Mouse (Mus musculus) megakaryocyte progenitor cell, adult 5-6 weeks (primary cell): Measurements from ENCODE around the gene Elk3. TPM values are rescaled to one million over a fixed set of nuclear protein-coding genes. Genes with fewer than 3 reads are reported as not detected.
"Not testable (repeated sequence)": the region's sequence is repeated elsewhere in the genome, so short reads cannot be mapped to it uniquely, and the experiment has no call there.

Experiments used
- ATAC-seq: replicated peaks from 2 replicates; pipeline ENCODE4 v1.8.0; 2016; ENCODE audit warnings: mild to moderate bottlenecking, moderate TSS enrichment, inconsistent platforms; ENCODE audit not compliant: poor library complexity
- total RNA-seq, 2 experiments: library from RNA; stranded (forward) in 1 of 2; stranded (reverse) in 1 of 2; fragments of 157-497, 149-512 nt in 1 of 2; fragments of 200-1000 nt in 1 of 2; gene quantifications; 2 replicates each; pipeline versions ENCODE4 v1.2.3 to v1.2.4; 2015 to 2017

Elk3 gene
- total RNA-seq (2015) (27.0 and 28.4 TPM in 2 replicates), total RNA-seq (2017) (15.9 and 17.6 TPM in 2 replicates)

DNA sequence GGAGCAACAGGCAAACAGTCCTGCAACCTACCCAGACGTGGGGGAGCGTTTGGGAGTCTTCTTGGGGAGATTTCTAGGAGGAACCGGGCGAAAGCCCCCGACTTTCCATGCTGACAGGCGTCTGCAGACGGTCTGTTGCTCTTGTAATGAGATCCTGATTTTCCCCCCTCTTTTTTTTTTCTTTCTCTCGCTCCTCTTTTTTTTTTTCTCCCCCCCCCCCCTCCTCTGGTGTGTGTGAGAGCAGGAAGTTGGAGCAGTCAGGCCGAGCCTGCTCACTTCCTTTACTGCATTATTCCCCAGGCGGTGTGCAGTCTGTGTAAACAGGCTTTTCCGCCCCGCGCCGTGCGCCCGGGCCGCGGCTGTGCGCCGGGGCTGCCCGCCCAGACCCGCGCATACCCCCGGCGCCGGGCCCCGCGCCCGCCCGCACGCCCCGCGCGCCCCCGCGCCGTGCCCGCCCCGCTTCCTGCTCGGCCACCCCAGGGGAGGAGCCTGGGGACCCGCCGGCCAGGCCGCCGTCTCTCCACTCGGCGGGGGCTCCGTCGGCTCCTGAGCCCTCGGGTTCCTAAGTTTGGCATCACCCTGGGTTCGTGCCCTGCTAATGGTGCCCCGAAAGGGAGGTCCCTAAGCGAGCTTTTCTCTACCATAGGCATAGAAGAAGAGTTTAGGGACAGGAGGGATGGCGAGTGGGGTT, at the start of gene Elk3:
Gene Elk3, minus strand, starts transcription at position 415 of the 691 bp plus-strand sequence.
- ATAC-seq = peak; percentile 61

DNA sequence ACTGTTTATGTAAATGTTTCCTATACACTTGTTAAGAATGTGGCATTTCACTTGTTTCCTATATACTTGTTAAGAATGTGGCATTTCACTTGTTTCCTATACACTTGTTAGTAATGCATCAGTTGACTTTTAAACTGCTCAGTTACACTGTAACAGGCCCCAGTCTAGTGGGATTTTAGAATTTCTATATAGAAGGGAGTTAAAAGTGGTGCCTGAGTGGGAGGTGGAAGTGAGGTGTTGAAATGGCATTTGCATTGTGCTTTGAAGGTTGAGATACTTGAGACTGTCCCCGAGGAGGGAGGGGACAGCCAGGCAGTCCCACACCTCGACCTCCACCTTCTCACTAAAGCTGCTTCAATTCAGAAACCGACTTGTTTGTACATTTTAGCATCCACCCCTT, 49.7 kb upstream of the Elk3 start:
- ATAC-seq = no peak

DNA sequence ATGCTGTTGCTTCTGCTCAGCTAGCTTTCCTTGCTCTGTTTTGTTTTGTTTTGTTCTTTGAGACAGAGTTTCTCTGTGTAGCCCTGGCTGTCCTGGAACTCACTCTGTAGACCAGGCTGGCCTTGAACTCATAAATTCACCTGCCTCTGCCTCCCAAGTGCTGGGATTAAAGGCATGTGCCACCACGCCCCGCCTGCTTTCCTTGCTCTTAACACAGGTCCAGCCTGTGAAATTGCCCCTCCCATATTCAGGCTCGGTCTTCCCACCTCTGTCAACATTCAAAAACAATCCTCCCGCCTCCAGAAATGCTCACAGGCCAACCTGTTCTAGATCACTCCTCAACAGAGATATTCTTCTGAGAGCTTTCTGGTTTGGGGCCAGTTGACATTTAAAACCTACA, 49.3 kb upstream of the Elk3 start:
- not testable (repeated sequence) for ATAC-seq

DNA sequence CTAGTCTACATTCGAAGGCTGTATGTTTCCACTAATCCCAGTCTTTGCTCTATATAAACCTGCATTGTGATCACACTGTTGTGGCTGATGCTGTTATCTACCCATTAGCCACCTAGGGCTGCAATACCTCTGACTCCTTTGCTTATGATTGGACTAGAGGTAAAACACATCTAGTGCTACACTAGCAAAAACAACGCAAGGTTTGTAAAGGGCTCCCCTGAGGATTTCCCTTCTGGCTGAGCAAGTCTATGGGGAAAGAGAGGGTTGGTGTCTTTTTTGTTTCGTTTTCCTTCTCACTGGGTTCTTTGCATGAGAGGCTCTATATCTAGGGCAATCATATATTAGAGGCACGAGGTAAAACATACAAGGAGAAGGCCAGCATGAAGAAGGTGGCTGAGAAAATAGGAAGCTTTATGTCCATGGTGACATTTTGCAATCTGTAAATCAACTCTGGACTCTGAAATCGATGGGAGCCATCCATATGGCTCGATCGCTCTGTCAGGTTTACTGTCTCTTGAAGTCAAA, 48.5 kb upstream of the Elk3 start:
- ATAC-seq = no peak

DNA sequence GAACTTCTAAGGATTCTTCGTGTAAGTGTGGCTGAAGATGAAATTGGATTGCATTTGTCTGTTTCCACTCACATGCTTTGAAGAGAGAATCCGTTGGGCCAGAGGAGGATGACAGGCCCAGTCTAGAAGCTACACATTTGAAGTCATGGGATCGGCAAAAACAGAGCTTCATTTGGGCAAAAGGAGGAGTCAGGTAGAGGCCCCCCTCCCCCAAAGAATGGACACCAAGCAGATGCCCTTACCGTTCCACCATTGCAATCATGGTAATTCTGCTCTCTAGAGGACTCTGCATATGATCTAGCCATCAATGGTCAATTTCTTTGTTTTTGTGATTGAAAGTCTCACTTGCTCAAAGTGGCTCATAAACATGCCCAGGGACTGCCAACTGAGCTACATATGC, 47.9 kb upstream of the Elk3 start:
- ATAC-seq = no peak

DNA sequence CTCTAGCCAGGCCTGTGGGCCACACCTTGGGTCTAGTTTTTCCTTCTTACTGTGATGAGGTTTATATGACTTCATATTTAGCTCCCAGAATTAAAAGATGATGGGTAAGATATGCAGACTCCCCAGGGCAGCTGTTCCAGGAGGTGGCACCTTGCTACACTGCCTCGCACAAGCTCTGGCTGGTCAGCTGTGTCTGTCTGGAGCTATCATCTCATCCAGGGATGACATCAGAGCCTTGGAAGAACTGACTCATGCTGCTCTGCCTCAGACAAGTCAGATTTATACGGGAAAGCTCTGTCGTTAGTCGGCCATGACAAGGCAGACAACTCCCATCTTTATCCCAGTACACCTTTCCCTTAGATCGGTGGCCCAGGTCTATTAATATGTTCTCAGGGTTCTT, 46.2 kb upstream of the Elk3 start:
- ATAC-seq = no peak

DNA sequence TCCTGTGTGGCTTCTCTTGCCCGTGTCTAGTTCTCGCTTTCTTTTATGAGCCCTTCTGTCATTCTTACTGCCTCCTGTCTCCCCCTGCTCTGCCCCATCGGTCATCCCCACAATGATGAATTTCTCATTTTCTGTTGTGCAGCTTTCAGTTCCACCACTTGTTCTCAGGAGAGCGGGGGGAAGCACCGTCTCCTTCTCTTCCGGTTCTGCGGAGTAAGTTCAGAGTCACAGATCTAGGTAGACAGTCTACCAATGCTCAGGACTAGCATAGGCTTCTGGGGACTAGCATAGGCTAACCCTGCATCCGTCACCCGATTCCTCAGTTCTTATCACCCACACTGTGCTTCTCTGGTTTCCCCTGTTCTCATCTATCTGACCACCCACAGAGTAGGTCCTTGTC, 45.2 kb upstream of the Elk3 start:
- peak; percentile 23; the same call in 1 of the 2 replicates for ATAC-seq

DNA sequence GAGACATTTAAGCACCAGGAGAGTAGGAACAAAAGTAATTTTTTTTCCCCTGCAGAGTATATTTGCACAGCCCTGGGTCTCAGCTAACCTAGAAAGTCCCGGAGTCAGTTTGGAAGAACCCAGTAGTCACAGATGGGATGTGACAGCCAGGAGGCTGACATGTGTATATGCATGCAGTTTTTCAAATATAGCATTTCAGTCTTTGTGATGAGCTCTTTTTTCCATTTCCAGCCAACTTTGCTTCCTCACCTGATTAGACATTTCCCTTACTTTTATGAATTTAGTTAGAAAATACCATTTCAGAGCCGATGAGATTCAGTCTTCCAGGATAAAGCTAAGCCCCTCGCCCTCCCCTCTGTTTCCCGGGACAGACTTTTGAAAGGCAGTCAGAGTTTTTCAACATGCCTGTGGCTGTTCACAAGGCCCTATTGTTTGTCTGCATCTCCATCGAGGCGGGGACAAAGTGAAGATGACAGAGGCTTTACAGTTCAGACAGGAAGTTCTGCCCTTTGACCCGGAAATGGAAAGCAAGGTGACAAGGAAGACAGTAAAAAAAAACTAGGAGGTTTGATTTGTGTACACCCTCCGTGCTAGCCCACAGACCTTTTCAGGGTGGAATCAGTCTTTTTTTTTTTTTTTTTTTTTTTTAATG, 44.5 kb upstream of the Elk3 start:
- ATAC-seq = no peak

DNA sequence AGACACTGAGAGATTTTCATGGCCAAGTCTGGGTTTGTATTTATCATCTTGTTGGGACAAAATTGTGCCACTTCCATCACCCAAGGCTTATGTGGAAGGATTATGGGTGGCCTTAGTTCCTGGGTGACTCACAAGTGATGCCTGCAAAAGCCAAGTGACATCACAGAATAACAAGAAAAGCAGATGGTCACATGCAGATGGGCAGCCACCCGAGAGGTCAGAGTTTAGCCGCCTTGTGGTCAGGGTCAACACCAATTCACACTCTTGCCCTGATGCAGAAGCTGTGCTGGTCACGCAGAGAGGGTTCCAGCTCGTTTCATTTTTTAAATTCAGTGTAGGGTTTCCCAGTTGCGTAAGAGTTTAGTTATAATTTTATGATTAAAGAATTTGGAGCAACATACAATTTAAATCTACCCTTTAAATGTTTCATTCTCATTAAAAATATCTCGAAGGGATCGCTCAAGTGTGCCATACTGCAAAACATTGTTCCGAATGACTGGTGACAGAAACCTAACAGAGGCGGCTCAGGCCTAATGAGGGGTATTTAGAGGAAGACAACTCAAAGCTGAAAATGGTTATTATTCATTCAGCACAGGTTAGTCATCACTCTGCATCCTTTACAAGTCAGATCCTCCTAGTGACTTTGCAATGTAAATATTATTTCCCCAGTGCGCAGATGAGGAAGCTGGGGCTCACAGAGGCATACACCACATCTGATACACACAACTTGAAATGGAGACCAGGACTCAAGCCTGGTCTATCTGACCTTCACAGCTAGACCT, 42.8 kb upstream of the Elk3 start:
- ATAC-seq = no peak

DNA sequence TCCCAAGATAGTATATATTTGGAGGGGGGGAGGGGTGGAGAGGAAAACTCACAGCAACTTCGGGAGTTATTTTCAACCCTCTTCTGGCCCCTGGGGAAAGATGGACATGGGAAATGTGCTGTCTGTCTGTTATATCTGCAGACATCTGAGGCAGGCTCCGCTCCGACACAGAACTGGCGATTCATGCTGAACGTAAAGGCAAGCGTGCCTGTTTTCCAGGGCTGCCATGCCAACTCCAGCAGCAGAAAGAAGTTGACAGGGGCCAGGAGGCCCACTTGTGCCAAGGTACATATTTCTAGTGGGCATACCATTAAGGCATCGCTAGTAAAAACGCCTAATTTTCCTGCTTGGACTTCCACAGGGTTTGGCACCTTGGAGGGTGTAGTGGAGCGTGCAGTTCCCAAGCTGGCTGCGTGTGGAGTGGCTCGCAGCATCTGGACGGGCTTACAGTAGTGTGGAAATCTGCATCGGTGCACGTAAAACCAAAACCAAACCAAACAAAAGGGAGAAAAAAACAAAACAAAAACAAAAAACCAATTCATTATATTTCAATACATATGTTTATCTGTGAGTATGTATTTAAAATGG, 37.1 kb upstream of the Elk3 start:
- no peak for ATAC-seq

DNA sequence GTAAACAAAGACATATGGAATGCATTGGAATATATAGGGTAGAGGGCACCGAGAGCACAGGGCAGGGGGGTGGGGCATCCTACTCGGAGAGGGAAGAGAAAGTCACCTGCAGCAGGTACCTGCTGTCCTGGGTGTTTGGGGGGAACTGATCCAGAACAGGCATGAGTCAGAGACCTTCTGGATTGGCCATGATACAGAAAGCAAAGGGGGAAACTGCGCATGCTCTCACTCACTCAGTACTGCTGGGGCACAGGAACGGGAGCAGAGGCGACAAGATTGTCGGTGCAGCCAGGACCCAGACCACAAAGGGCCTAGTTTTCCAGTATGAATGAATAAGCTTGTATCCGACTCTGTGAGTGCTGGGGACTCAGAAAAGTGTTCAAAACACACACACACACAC, 36.5 kb upstream of the Elk3 start:
- peak; percentile 37 for ATAC-seq

DNA sequence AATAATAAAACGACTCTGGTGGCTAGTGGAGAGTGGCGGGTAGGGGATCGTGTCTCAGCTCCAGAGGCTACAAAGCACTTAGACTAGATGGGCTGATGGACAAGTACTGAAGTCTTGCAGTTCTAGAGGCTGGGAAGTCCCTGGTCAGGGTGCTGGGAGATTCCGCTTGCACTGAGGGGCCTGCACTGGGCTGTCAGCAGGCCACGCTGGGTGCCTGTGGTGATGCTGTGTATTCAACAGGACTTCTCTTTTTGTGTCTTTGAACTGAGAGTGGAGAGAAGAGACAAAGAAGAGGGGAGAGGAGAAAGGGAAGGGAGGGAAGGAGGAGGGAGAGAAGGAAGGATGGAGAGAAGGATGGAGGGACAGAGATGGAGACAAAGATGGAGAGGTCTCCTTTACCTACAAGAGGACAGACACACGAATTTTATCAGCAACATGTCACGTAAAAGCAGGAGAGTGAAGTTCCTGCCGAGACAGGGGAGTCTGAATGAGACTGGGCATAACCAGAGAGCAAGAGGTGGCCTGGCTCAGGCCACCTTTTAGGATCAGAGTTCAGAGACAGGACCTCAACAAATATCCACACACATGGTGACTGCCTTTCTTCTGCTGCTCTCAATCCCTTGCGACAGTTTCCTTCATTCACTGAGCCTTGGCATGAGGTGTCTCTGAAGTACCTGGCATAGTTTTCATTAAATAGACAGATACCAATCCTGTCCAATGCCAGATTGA, 35.4 kb upstream of the Elk3 start:
- no peak for ATAC-seq

DNA sequence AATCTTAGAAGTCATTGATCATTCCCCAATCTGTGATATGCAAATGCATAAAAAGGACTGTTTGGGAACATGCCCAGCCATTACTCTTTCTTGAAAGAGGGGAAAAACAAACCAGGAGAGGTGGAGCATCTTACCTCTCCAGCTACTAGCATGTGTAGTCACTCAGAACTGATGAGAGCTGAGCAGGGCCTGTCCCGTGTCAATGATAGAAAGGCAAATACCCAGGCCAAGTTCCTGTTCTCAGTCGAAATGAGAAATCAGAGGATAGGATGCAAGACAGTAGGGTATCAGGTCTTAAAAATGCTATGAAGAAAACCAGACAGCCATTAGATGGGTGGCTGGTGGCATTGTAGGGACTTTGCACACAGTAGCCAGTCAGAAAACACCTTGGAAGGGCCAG, 34.6 kb upstream of the Elk3 start:
- no peak for ATAC-seq

DNA sequence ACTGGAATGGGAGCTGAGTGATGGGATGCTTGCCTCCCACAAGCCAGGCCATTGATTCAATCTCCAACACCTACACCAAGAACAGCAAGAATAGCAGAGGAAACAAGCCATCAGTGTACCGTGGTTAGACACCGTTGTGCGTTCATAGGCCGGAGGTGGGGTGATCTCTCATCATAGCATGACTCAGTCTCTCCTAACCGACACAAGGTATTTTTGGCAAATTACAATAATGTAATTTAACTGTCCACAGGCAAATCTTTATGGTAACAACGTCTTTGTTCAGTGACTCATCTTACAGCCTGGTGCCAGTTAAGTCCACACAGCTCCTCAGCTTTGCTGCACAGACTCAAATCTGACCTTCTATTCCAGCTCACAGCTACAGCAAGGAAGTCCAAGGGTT, 32.5 kb upstream of the Elk3 start:
- no peak for ATAC-seq

DNA sequence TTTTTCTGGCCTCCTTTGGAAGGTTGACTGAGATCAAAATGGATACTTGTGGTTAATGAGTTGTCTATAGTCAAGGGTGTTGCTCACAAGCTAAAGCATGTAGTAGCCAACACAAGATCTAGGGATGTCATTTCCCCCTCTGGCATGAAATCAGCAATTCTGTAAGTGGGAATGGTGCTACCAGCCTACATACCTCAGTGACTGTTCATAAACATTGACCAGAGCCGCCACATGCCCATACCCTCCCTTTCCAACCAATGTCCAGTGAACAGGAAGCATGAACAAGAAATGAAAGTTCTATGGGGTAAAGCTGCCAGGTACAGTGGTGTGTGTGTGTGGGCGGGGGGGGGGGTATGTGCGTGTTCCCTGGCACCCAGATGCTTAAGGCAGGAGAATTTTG, 32.1 kb upstream of the Elk3 start:
- ATAC-seq = no peak

DNA sequence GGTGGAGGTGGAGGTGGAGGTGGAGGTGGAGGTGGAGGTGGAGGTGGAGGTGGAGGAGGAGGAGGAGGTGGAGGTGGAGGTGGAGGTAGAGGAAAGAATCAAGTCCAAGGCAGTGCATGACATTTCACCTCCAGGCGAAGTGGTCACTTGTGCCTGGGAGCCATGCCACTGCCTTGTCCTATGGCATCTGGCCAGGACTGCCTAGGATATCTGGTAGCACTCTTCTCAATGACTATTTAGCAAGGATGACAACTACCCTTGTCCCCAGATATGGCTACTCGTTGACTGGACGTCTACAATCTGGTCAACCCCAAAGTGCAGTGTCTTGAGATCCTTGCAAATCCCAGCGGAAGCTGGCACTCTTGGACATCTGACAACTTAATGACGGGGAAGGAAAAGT, 27.6 kb upstream of the Elk3 start:
- ATAC-seq = no peak

DNA sequence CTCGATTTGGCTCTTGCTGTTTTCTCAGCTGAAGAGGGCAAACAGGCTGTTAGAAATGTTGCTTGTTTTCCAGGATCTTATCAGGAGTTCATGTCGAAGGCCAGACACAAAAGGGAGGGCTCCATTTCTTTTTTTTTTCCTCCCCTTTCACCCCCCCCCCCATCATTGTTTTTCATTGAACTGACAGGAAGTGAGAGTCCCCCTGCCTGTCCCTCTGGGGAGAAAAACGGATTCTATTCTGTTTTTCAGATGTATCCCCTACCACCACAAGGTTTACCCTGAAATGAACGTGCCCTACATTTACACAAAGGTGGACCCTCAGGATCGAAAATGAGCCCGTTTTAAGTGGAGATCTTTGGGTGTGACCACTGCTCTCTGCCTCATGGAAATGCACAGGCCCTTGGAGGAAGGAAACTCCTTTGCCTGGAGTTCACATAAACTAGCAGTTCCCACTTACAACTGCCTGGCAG, 25.6 kb upstream of the Elk3 start:
- ATAC-seq = no peak

DNA sequence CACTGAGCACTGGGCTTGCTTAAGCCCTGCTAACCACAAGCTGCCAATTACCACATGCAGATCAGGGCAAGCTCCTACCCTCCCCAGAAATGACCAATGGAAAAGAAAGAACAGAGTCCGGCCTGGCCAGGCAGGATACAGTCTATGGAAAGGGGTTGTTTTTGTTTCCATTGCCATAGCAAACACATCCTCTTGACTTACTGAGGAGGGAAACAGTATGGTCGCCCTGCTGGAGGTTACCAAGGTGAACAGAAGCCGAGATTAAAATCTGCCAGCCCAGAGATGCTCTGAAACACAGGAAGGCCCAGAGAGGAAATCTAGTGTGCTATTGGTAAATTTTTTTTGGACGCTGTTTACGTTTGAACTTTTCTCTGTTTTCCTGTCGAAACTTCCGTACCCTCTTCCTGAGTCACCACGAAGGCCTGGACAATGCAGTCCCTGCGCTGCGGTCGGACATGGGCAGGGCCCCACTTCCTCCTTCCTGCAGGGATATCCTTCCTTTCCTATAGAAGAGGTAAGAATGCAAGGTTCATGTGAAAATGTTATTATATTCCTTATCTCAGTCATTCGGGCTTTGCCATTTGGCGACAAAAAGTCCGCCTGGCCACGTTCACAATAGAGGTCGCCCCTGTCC, 25.0 kb upstream of the Elk3 start:
- ATAC-seq = peak; percentile 69

DNA sequence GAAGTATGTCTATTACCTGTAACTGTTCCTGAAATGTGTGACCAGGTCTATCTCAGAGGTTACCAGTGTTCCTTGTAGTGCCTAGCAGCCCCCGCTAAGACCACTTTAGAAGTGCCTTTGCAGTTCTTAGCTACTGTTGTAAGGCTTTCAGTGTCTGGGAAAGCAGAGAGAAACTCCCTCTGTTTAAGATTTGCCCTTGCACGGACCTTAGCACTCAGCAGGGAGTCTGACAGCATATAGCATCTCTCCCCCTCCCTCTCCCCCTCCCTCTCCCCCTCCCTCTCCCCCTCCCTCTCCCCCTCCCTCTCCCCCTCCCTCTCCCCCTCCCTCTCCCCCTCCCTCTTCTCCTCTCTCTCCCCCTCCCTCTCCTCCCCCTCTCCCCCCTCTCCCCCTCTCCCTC, 24.1 kb upstream of the Elk3 start:
- no peak for ATAC-seq

DNA sequence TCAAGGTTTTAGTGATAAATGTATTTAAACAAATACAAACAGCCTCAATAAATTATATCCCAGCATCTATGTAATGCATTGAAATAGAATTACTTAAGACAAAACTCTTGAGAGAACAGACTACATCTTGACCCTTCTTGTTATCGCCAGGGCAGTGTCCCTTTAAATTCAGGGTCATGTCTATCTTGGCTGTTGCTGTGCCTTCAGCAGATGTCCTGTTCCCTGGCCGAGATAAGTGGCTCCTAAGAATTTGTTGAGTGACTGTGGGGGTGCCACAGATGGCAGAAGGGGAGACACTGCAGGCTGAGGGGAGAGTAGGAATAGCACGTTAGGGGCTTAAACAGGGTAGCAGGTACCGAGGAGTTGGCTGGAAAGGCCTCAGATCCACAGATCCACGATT, 22.3 kb upstream of the Elk3 start:
- peak; percentile 49 for ATAC-seq
